Mouse (Mus musculus): ENCODE results near the gene Sp1. TPM values are rescaled to one million over a fixed set of nuclear protein-coding genes. Genes with fewer than 3 reads are reported as not detected.
A peak's percentile ranks its signal among the peaks of the same experiment; 100 is the strongest.

The Sp1 gene
- polyA plus RNA-seq, 1 experiment from 2014 or later, result 7.0 TPM

DNA sequence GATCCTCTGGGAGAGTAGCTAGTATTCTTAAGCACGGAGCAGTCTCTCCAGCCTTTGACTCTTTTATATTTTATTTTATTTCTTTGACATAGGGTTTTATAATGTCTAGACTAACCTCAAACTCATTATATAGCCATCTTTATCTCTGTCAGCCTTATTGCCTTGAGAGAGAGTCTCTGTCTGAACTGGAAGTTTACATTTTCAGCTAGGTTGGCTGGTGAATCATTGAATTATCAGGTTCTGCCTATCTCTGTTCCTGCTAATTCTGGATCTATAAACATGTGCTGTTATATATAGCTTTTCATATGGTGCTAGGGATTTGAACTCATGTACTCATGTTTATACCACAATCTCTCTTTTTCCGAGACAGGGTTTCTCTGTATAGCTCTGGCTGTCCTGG is 11.6 kb downstream of the Sp1 start:
- DNase-seq (ENCODE audit: low spot score), result no peak

GRCm38 (mm10) chr15:102420986-102421385 is 15.0 kb downstream of the Sp1 start:
- H3K9ac ChIP-seq (ENCODE audit: low read length), result no peak overlapping the region
- no peaks in the 10 kb centered on the region for H3K4me1 ChIP-seq (ENCODE audit: control insufficient read depth, insufficient read depth, low read length)
- H3K4me2 ChIP-seq (ENCODE audit: low read length), result no peak overlapping the region
- DNase-seq (ENCODE audit: low spot score) (no peak), ATAC-seq (no peak)
- 75% methylated on average over 1 of the region's 1 CpGs for WGBS
- H3K36me3 ChIP-seq (ENCODE audit: control insufficient read depth, insufficient read depth, low read length), result peaks cover 23% of the 10 kb centered on the region
- H3K9me3 ChIP-seq (replicated peaks; ENCODE audit: control insufficient read depth, low read length), result no peaks in the 10 kb centered on the region
- H3K4me3 ChIP-seq (ENCODE audit: low read depth, low read length), result no peak overlapping the region
- H3K27ac ChIP-seq (ENCODE audit: low read depth, low read length), result no peak overlapping the region
- H3K27me3 ChIP-seq (replicated peaks; ENCODE audit: control insufficient read depth, insufficient read depth, low read length), result no peaks in the 10 kb centered on the region

More for the DNA sequence above, 11.6 kb downstream of the Sp1 start:
- Histone ChIP-seq H3K4me1 (ENCODE audit: control insufficient read depth, insufficient read depth, low read length) (no peaks in the 10 kb centered on the region), H3K9ac (ENCODE audit: low read length) (no peak overlapping the region), H3K9me3 (replicated peaks; ENCODE audit: control insufficient read depth, low read length) (no peaks in the 10 kb centered on the region), H3K4me3 (ENCODE audit: low read depth, low read length) (no peak overlapping the region), H3K27me3 (replicated peaks; ENCODE audit: control insufficient read depth, insufficient read depth, low read length) (no peaks in the 10 kb centered on the region), H3K27ac (ENCODE audit: low read depth, low read length) (no peak overlapping the region), H3K36me3 (ENCODE audit: control insufficient read depth, insufficient read depth, low read length) (peaks cover 19% of the 10 kb centered on the region), H3K4me2 (ENCODE audit: low read length) (no peak overlapping the region)
- no peak for ATAC-seq
- 91% methylated on average over 2 of the region's 2 CpGs for WGBS

GRCm38 (mm10) chr15:102421437-102421836 is 15.5 kb downstream of the Sp1 start:
- WGBS, result 57% methylated on average over 3 of the region's 3 CpGs
- no peaks in the 10 kb centered on the region for H3K9me3 ChIP-seq (replicated peaks; ENCODE audit: control insufficient read depth, low read length)
- H3K4me3 ChIP-seq (ENCODE audit: low read depth, low read length), result no peak overlapping the region
- no peaks in the 10 kb centered on the region for H3K4me1 ChIP-seq (ENCODE audit: control insufficient read depth, insufficient read depth, low read length)
- H3K27me3 ChIP-seq (replicated peaks; ENCODE audit: control insufficient read depth, insufficient read depth, low read length), result no peaks in the 10 kb centered on the region
- no peak overlapping the region for H3K4me2 ChIP-seq (ENCODE audit: low read length)
- H3K9ac ChIP-seq (ENCODE audit: low read length), result no peak overlapping the region
- peak; percentile 86 for DNase-seq (ENCODE audit: low spot score)
- peaks cover 26% of the 10 kb centered on the region for H3K36me3 ChIP-seq (ENCODE audit: control insufficient read depth, insufficient read depth, low read length)
- no peak for ATAC-seq
- no peak overlapping the region for H3K27ac ChIP-seq (ENCODE audit: low read depth, low read length)

DNA sequence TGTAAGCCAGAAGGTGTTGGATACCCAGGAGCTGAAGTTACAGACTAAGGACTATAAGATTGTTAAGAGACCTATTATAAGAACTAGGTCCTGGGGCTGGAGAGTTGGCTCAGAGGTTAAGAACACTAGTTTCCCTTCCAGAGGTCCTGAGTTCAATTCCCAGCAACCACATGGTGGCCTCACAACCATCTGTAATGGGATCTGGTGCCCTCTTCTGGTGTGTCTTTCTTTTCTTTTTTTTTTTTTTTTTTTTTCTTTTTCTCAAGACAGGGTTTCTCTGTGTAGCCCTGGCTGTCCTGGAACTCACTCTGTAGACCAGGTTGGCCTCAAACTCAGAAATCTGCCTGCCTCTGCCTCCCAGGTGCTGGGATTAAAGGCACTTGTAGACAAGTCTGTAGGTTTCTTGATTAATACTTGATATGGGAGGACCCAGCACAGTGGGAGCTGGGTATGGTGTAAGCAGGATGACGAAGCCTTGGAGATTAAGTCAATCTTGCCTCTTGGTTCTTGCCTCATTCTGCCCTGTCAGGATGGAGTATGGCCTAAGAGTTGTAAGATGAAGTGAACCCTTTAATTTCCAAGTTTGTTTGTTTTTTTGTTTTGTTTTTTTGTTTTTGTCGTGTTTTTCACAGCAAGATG is 17.8 kb downstream of the Sp1 start:
- Histone ChIP-seq H3K4me3 (ENCODE audit: low read depth, low read length) (no peak overlapping the region), H3K9me3 (replicated peaks; ENCODE audit: control insufficient read depth, low read length) (no peaks in the 10 kb centered on the region), H3K4me2 (ENCODE audit: low read length) (no peak overlapping the region), H3K9ac (ENCODE audit: low read length) (no peak overlapping the region), H3K36me3 (ENCODE audit: control insufficient read depth, insufficient read depth, low read length) (peaks cover 42% of the 10 kb centered on the region), H3K4me1 (ENCODE audit: control insufficient read depth, insufficient read depth, low read length) (no peaks in the 10 kb centered on the region), H3K27ac (ENCODE audit: low read depth, low read length) (no peak overlapping the region), H3K27me3 (replicated peaks; ENCODE audit: control insufficient read depth, insufficient read depth, low read length) (no peaks in the 10 kb centered on the region)
- no peak for DNase-seq (ENCODE audit: low spot score)
- no peak for ATAC-seq
- 90% methylated on average over 2 of the region's 2 CpGs for WGBS

- H3K4me3 ChIP-seq (ENCODE audit: low read depth, low read length), result no peak overlapping the region
- no peaks in the 10 kb centered on the region for H3K27me3 ChIP-seq (replicated peaks; ENCODE audit: control insufficient read depth, insufficient read depth, low read length)
- no peak overlapping the region for H3K27ac ChIP-seq (ENCODE audit: low read depth, low read length)
- no peak overlapping the region for H3K9ac ChIP-seq (ENCODE audit: low read length)
- H3K4me1 ChIP-seq (ENCODE audit: control insufficient read depth, insufficient read depth, low read length), result no peaks in the 10 kb centered on the region
- H3K36me3 ChIP-seq (ENCODE audit: control insufficient read depth, insufficient read depth, low read length), result peaks cover 49% of the 10 kb centered on the region
- ATAC-seq, result no peak
- DNase-seq (ENCODE audit: low spot score), result no peak
- WGBS, result 93% methylated on average over 2 of the region's 2 CpGs
- H3K4me2 ChIP-seq (ENCODE audit: low read length), result no peak overlapping the region
- no peaks in the 10 kb centered on the region for H3K9me3 ChIP-seq (replicated peaks; ENCODE audit: control insufficient read depth, low read length)
Observed at GRCm38 (mm10) chr15:102424657-102425056, 18.7 kb downstream of the Sp1 start.

DNA sequence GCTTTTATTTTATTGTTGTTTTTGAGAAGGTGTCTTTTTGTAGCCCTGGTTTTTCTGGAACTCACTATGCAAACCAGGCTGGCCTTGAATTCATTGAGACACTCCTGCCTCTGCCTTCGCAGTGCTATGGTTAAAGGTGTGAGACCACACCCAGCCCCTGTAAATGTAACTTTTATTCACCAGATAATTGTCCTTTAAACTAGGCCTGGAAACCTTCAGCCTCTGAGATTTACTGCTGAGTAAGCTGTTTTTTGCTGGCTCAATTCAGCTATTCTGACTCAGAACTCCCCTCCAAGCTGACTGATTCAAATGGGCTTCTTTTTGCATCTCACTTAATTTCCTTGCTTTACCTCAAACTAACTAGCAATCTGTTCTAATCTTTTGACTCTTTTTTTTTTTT is 21.0 kb downstream of the Sp1 start:
- Histone ChIP-seq H3K9ac (ENCODE audit: low read length) (no peak overlapping the region), H3K4me1 (ENCODE audit: control insufficient read depth, insufficient read depth, low read length) (no peaks in the 10 kb centered on the region), H3K27me3 (replicated peaks; ENCODE audit: control insufficient read depth, insufficient read depth, low read length) (no peaks in the 10 kb centered on the region), H3K36me3 (ENCODE audit: control insufficient read depth, insufficient read depth, low read length) (peaks cover 69% of the 10 kb centered on the region), H3K27ac (ENCODE audit: low read depth, low read length) (no peak overlapping the region), H3K4me2 (ENCODE audit: low read length) (no peak overlapping the region), H3K4me3 (ENCODE audit: low read depth, low read length) (no peak overlapping the region), H3K9me3 (replicated peaks; ENCODE audit: control insufficient read depth, low read length) (no peaks in the 10 kb centered on the region)
- no peak for ATAC-seq
- DNase-seq (ENCODE audit: low spot score), result no peak
- 97% methylated on average over 1 of the region's 1 CpGs for WGBS

GRCm38 (mm10) chr15:102432046-102432445 is 26.1 kb downstream of the Sp1 start:
- DNase-seq (ENCODE audit: low spot score) (no peak), ATAC-seq (no peak)
- H3K36me3 ChIP-seq (ENCODE audit: control insufficient read depth, insufficient read depth, low read length), result peaks cover 90% of the 10 kb centered on the region
- H3K27me3 ChIP-seq (replicated peaks; ENCODE audit: control insufficient read depth, insufficient read depth, low read length), result no peaks in the 10 kb centered on the region
- H3K4me3 ChIP-seq (ENCODE audit: low read depth, low read length), result no peak overlapping the region
- no peaks in the 10 kb centered on the region for H3K9me3 ChIP-seq (replicated peaks; ENCODE audit: control insufficient read depth, low read length)
- no peak overlapping the region for H3K27ac ChIP-seq (ENCODE audit: low read depth, low read length)
- 91% methylated on average over 1 of the region's 1 CpGs for WGBS
- no peak overlapping the region for H3K9ac ChIP-seq (ENCODE audit: low read length)
- H3K4me2 ChIP-seq (ENCODE audit: low read length), result no peak overlapping the region
- H3K4me1 ChIP-seq (ENCODE audit: control insufficient read depth, insufficient read depth, low read length), result no peaks in the 10 kb centered on the region

GRCm38 (mm10) chr15:102433173-102433572 is 27.2 kb downstream of the Sp1 start:
- 92% methylated on average over 4 of the region's 4 CpGs for WGBS
- DNase-seq (ENCODE audit: low spot score) (no peak), ATAC-seq (no peak)
- H3K36me3 ChIP-seq (ENCODE audit: control insufficient read depth, insufficient read depth, low read length), result peaks cover 87% of the 10 kb centered on the region
- H3K9ac ChIP-seq (ENCODE audit: low read length), result no peak overlapping the region
- H3K4me3 ChIP-seq (ENCODE audit: low read depth, low read length), result no peak overlapping the region
- H3K4me1 ChIP-seq (ENCODE audit: control insufficient read depth, insufficient read depth, low read length), result no peaks in the 10 kb centered on the region
- H3K4me2 ChIP-seq (ENCODE audit: low read length), result no peak overlapping the region
- no peak overlapping the region for H3K27ac ChIP-seq (ENCODE audit: low read depth, low read length)
- no peaks in the 10 kb centered on the region for H3K9me3 ChIP-seq (replicated peaks; ENCODE audit: control insufficient read depth, low read length)
- H3K27me3 ChIP-seq (replicated peaks; ENCODE audit: control insufficient read depth, insufficient read depth, low read length), result no peaks in the 10 kb centered on the region

DNA sequence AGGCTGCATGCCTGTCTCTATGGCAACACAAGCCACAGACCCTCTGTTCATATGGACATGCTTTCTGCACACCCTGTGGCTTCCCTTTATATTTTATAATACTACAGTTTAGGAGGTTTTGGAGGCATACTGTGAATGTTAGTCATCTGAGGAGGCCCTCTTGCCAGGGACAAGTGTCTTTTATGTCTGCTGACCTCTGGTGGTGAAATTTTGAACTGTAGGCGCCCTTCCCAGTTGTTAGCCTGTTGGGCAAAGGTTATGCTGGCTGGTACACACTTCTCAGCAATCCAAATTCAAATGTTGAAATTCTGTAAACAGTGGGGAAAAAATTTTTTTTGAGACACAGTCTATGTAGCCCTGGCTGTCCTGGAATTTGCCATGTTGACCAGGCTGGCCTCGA is 36.5 kb downstream of the Sp1 start:
- Histone ChIP-seq H3K27ac (ENCODE audit: low read depth, low read length) (no peak overlapping the region), H3K9ac (ENCODE audit: low read length) (no peak overlapping the region), H3K4me3 (ENCODE audit: low read depth, low read length) (no peak overlapping the region), H3K27me3 (replicated peaks; ENCODE audit: control insufficient read depth, insufficient read depth, low read length) (no peaks in the 10 kb centered on the region), H3K4me2 (ENCODE audit: low read length) (no peak overlapping the region), H3K9me3 (replicated peaks; ENCODE audit: control insufficient read depth, low read length) (no peaks in the 10 kb centered on the region), H3K4me1 (ENCODE audit: control insufficient read depth, insufficient read depth, low read length) (no peaks in the 10 kb centered on the region), H3K36me3 (ENCODE audit: control insufficient read depth, insufficient read depth, low read length) (peaks cover 6% of the 10 kb centered on the region; the same call in 1 of the 2 replicates)
- WGBS, result 49% methylated on average over 2 of the region's 2 CpGs
- 0 out of 2 replicates have a peak, but pooled peaks have one; percentile 20 for ATAC-seq
- DNase-seq (ENCODE audit: low spot score), result peak; percentile 84
